Mouse (Mus musculus) lung, embryonic 14.5 days (tissue): ENCODE measurements at regions not wholly inside any gene's neighbourhood (a gene's known extent, or its start where the extent isn't known, plus 50 kb on each side); places are given as distances from the start of the nearest gene placed in this dataset.

Experiments used
- ATAC-seq: fragments of 200-750 bp; cut with Nextera tagmentation; 2 replicates; pipeline ENCODE4 v1.8.0; 2017; ENCODE audit warnings: mild to moderate bottlenecking, moderate TSS enrichment, moderate library complexity; ENCODE audit not compliant: insufficient read depth
- DNase-seq: peaks from one replicate; pipeline ENCODE4 v3.0.0-alpha.2; 2015
- H3K27ac ChIP-seq: fragments of 300-500 bp; sonication (generic); 2 replicates; pipeline ENCODE4 v1.5.1; 2014; ENCODE audit warnings: low read depth, mild to moderate bottlenecking, moderate library complexity
- H3K27me3 ChIP-seq: fragments of 300-500 bp; sonication (generic); 2 replicates; pipeline ENCODE4 v1.6.1; 2014; ENCODE audit warnings: low read length, control low read depth; ENCODE audit not compliant: insufficient read depth
- H3K36me3 ChIP-seq: fragments of 300-500 bp; sonication (generic); 2 replicates; pipeline ENCODE4 v1.6.1; 2014; ENCODE audit warnings: control low read depth; ENCODE audit not compliant: insufficient read depth
- H3K4me1 ChIP-seq: fragments of 300-500 bp; sonication (generic); 2 replicates; pipeline ENCODE4 v1.6.1; 2014; ENCODE audit warnings: antibody characterized with exemption, control low read depth; ENCODE audit not compliant: insufficient read depth
- H3K4me2 ChIP-seq: fragments of 300-500 bp; sonication (generic); 2 replicates; pipeline ENCODE4 v1.6.1; 2014; ENCODE audit warnings: mild to moderate bottlenecking
- H3K4me3 ChIP-seq: fragments of 300-500 bp; sonication (generic); 2 replicates; pipeline ENCODE4 v1.5.1; 2014; ENCODE audit warnings: low read depth, low read length
- H3K9ac ChIP-seq: fragments of 300-500 bp; sonication (generic); 2 replicates; pipeline ENCODE4 v1.6.1; 2014
- H3K9me3 ChIP-seq: fragments of 300-500 bp; sonication (generic); 2 replicates; pipeline ENCODE4 v1.6.1; 2016; ENCODE audit warnings: low read depth, low read length, control low read depth
- CTCF ChIP-seq: IDR thresholded peaks from 2 replicates; pipeline ENCODE4 v1.5.1; 2016; ENCODE audit warnings: antibody characterized with exemption, low read depth
- WGBS: fragments of 180-500 bp; shearing (Covaris S2); extraction: QIAGEN DNeasy Blood & Tissue Kit; methylation state at CpG from one replicate; pipeline ENCODE4 v1.1.7; 2014; 5-methylcytosine and 5-hydroxymethylcytosine counted together

- H3K4me3 ChIP-seq, result no peak overlapping the region
- 47% methylated on average over 2 of the region's 2 CpGs for WGBS
- no peak overlapping the region for H3K4me2 ChIP-seq
- no peak overlapping the region for H3K27ac ChIP-seq
- no peaks in the 10 kb centered on the region; the same call in 1 of the 2 replicates for H3K9me3 ChIP-seq
- H3K27me3 ChIP-seq, result no peaks in the 10 kb centered on the region
- H3K9ac ChIP-seq, result no peak overlapping the region
- no peak for ATAC-seq
- DNase-seq, result no peak
- H3K4me1 ChIP-seq, result no peaks in the 10 kb centered on the region
- no peak for TF ChIP-seq CTCF
- H3K36me3 ChIP-seq, result no peaks in the 10 kb centered on the region
Observed at GRCm38 (mm10) chr12:54378576-54378975, 174.9 kb upstream of the Egln3 start.

DNA sequence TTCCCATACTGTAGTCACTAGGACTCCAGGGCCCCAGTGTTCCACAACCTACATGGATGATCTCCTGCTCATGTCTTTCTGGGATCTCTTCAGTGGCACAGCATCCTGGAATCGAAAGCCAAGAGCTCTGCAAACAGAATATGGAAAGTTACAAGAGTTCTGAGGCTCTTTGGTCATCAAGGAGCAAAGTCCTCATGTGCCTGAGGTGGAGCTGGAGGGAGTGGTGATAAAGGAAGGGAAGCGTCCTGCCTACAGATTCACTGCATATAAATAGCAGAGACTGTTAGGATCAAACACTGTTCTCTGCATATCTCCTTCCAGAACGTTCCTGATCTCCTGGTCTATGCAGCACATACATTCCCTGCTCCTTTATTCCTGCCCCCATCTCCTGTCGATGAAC lies 170.4 kb upstream of the Egln3 start:
- Histone ChIP-seq H3K36me3 (no peaks in the 10 kb centered on the region), H3K27ac (no peak overlapping the region), H3K4me1 (no peaks in the 10 kb centered on the region), H3K9me3 (no peaks in the 10 kb centered on the region; the same call in 1 of the 2 replicates), H3K9ac (no peak overlapping the region), H3K4me2 (no peak overlapping the region), H3K4me3 (no peak overlapping the region), H3K27me3 (no peaks in the 10 kb centered on the region)
- 59% methylated on average over 4 of the region's 4 CpGs for WGBS
- TF ChIP-seq CTCF, result no peak
- DNase-seq (no peak), ATAC-seq (no peak)

DNA sequence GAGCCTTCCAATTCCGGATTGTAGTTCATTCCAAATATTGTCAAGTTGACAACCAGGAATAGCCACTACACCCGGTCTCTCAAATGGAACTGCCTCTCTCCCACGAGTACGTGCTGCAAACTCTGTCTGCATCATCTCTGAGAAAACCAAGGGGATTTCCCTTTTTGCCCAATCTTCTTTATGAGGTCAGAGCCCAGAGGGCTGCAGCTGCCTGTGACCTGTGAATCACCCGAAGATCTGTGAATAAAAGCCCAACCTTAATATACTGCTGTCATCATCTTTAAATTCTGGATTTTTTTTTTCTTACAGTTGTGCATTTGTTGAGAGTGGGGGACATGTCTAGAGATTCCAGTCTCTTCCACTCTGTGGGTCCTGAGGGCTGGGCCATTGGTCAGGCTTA lies 165.6 kb upstream of the Egln3 start:
- no peak for TF ChIP-seq CTCF
- no peaks in the 10 kb centered on the region for H3K9me3 ChIP-seq

GRCm38 (mm10) chr12:54364381-54365095 lies 160.9 kb upstream of the Egln3 start:
- Histone ChIP-seq H3K4me2 (no peak overlapping the region), H3K27ac (no peak overlapping the region), H3K4me3 (no peak overlapping the region), H3K4me1 (no peaks in the 10 kb centered on the region), H3K9ac (no peak overlapping the region), H3K27me3 (no peaks in the 10 kb centered on the region), H3K9me3 (no peaks in the 10 kb centered on the region), H3K36me3 (no peaks in the 10 kb centered on the region)
- no peak for TF ChIP-seq CTCF
- DNase-seq, result no peak
- no peak for ATAC-seq
- WGBS, result 78% methylated on average over 11 of the region's 11 CpGs

More for the DNA sequence above, 165.6 kb upstream of the Egln3 start:
- DNase-seq (no peak), ATAC-seq (no peak)
- no peak overlapping the region for H3K4me3 ChIP-seq
- H3K4me2 ChIP-seq, result no peak overlapping the region
- 53% methylated on average over 5 of the region's 5 CpGs for WGBS
- H3K4me1 ChIP-seq, result no peaks in the 10 kb centered on the region
- H3K27me3 ChIP-seq, result no peaks in the 10 kb centered on the region
- no peaks in the 10 kb centered on the region for H3K36me3 ChIP-seq
- no peak overlapping the region for H3K9ac ChIP-seq
- H3K27ac ChIP-seq, result no peak overlapping the region

GRCm38 (mm10) chr12:54361762-54362161 lies 158.1 kb upstream of the Egln3 start:
- WGBS, result 88% methylated on average over 4 of the region's 4 CpGs
- Histone ChIP-seq H3K27me3 (no peaks in the 10 kb centered on the region), H3K4me2 (no peak overlapping the region), H3K27ac (no peak overlapping the region), H3K4me1 (no peaks in the 10 kb centered on the region), H3K9ac (no peak overlapping the region), H3K4me3 (no peak overlapping the region), H3K36me3 (no peaks in the 10 kb centered on the region), H3K9me3 (no peaks in the 10 kb centered on the region)
- TF ChIP-seq CTCF, result no peak
- ATAC-seq (no peak), DNase-seq (no peak)

- no peak for TF ChIP-seq CTCF
- Histone ChIP-seq H3K4me3 (no peak overlapping the region), H3K4me1 (no peaks in the 10 kb centered on the region; the same call in 1 of the 2 replicates), H3K9ac (no peak overlapping the region), H3K27me3 (no peaks in the 10 kb centered on the region), H3K9me3 (no peaks in the 10 kb centered on the region), H3K36me3 (no peaks in the 10 kb centered on the region), H3K4me2 (no peak overlapping the region), H3K27ac (no peak overlapping the region)
- WGBS, result 42% methylated on average over 6 of the region's 6 CpGs
- ATAC-seq (no peak), DNase-seq (no peak)
Observed at GRCm38 (mm10) chr12:54354187-54354586, 150.5 kb upstream of the Egln3 start.

- TF ChIP-seq CTCF, result no peak
- 54% methylated on average over 7 of the region's 7 CpGs for WGBS
- Histone ChIP-seq H3K4me1 (no peaks in the 10 kb centered on the region; the same call in 1 of the 2 replicates), H3K27me3 (no peaks in the 10 kb centered on the region), H3K4me2 (no peak overlapping the region), H3K4me3 (no peak overlapping the region), H3K9me3 (no peaks in the 10 kb centered on the region), H3K27ac (no peak overlapping the region), H3K36me3 (no peaks in the 10 kb centered on the region), H3K9ac (no peak overlapping the region)
- ATAC-seq (no peak), DNase-seq (no peak)
Observed at GRCm38 (mm10) chr12:54353694-54354093, 150.0 kb upstream of the Egln3 start.
